Mouse (Mus musculus) olfactory bulb, adult 2 months (tissue): Measurements from ENCODE around the gene Hmgcll1.

Source experiments
- CTCF ChIP-seq: fragments of 200-500 bp; IDR thresholded peaks from 2 replicates; pipeline ENCODE4 v1.5.1; 2012; ENCODE audit warnings: low read depth, mild to moderate bottlenecking, low read length, moderate library complexity; ENCODE audit not compliant: insufficient read depth
- POLR2A ChIP-seq: fragments of 200-500 bp; IDR thresholded peaks from 2 replicates; pipeline ENCODE4 v1.6.1; 2012; ENCODE audit warnings: mild to moderate bottlenecking, low read depth, low read length, moderate library complexity; ENCODE audit not compliant: insufficient read depth

GRCm38 (mm10) chr9:76007342-76007970, 7.2 kb upstream of the Hmgcll1 start:
- TF ChIP-seq POLR2A (no peak), CTCF (no peak)
